Mouse (Mus musculus): ENCODE data around the gene Suv39h1. TPM values are rescaled to one million over a fixed set of nuclear protein-coding genes. Genes with fewer than 3 reads are reported as not detected.

The Suv39h1 gene
- polyA plus RNA-seq (2012; rRNA removed) (65.3 and 67.4 TPM in 2 replicates), polyA plus RNA-seq (2014; fragmentation: Nextera tagmentation; extraction: Ambion mirVana) (51.9 and 56.1 TPM in 2 replicates)

GRCm38 (mm10) chrX:8074430-8075014 lies at the start of gene Suv39h1:
Gene Suv39h1 (minus strand): TSS chrX:8074760.
- peak within 1 kb of the TSS; percentile 51 for H3K4me3 ChIP-seq (replicated peaks; ENCODE audit: low read length)
- TF ChIP-seq POLR2A (IDR thresholded peaks at IDR 0.05; ENCODE audit: borderline replicate concordance, extremely low read depth, insufficient read depth, insufficient read length): no peak
- no peaks in the 10 kb centered on the region for H3K27me3 ChIP-seq (ENCODE audit: control insufficient read depth, insufficient read depth, low read length)
- no peaks in the 10 kb centered on the region for H3K9me3 ChIP-seq (ENCODE audit: control insufficient read depth, low read length)
- 25% methylated on average over 42 of the region's 46 CpGs for WGBS
- peaks cover 8% of the 10 kb centered on the region for H3K36me3 ChIP-seq (ENCODE audit: control insufficient read depth, insufficient read depth, low read length)
- H3K4me2 ChIP-seq (replicated peaks; ENCODE audit: low read depth, low read length, severe bottlenecking): peak within 1 kb of the TSS; percentile 48
- H3K9ac ChIP-seq (ENCODE audit: low read depth, low read length, severe bottlenecking): peak within 1 kb of the TSS; percentile 67
- ATAC-seq (ENCODE audit: low FRiP score, low read depth) (peak; percentile 97), DNase-seq (ENCODE audit: low spot score) (peak; percentile 96)
- H3K4me1 ChIP-seq (ENCODE audit: control insufficient read depth, insufficient read depth, low read length): no peaks in the 10 kb centered on the region
- peak within 1 kb of the TSS; percentile 87 for H3K27ac ChIP-seq (replicated peaks; ENCODE audit: low read depth, low read length)

DNA sequence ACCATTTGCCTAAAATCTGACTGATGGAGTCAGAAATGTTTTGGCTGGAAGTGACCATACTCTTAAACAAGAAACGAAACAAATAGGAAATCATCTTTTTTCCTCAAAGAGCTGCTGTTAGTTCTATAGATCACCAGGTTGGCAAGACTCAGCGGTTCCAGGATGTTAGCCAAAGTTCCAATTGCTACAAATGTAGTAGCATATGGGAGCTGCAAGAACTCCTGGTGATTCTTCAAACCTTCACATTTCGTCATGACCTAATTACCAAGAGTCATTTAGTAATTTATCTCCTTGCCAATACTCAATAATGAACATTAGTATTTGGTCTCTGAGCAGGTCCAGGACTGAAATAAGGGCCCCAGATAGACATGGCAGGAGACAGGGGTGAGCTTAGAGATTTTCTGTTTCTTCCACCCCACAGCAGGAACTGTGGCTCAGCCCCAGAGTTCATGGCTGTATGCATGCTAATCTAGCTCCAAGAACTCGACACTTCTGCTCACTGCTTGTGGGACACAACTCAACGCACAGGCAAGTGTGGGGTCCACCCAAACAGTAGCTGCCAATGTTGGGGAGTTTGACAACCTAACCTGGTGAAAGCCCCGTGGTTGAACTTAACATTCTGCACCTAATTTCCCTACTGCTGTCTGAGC lies 49.4 kb upstream of the Suv39h1 start:
- H3K4me1 ChIP-seq (ENCODE audit: control insufficient read depth, insufficient read depth, low read length): no peaks in the 10 kb centered on the region
- no peak for ATAC-seq (ENCODE audit: low FRiP score, low read depth)
- no peak overlapping the region for H3K27ac ChIP-seq (replicated peaks; ENCODE audit: low read depth, low read length)
- no peaks in the 10 kb centered on the region for H3K27me3 ChIP-seq (ENCODE audit: control insufficient read depth, insufficient read depth, low read length)
- H3K9me3 ChIP-seq (ENCODE audit: control insufficient read depth, low read length): no peaks in the 10 kb centered on the region
- TF ChIP-seq POLR2A (IDR thresholded peaks at IDR 0.05; ENCODE audit: borderline replicate concordance, extremely low read depth, insufficient read depth, insufficient read length): no peak
- H3K36me3 ChIP-seq (ENCODE audit: control insufficient read depth, insufficient read depth, low read length): peaks cover 16% of the 10 kb centered on the region; the same call in 1 of the 2 replicates
- WGBS: 82% methylated on average over 6 of the region's 6 CpGs
- H3K4me3 ChIP-seq (replicated peaks; ENCODE audit: low read length): no peak overlapping the region
- no peak overlapping the region for H3K9ac ChIP-seq (ENCODE audit: low read depth, low read length, severe bottlenecking)
- DNase-seq (ENCODE audit: low spot score): no peak
- no peak overlapping the region for H3K4me2 ChIP-seq (replicated peaks; ENCODE audit: low read depth, low read length, severe bottlenecking)

- no peak overlapping the region for H3K4me2 ChIP-seq (replicated peaks; ENCODE audit: low read depth, low read length, severe bottlenecking)
- no peaks in the 10 kb centered on the region for H3K9me3 ChIP-seq (ENCODE audit: control insufficient read depth, low read length)
- H3K27me3 ChIP-seq (ENCODE audit: control insufficient read depth, insufficient read depth, low read length): no peaks in the 10 kb centered on the region
- DNase-seq (ENCODE audit: low spot score): no peak
- H3K36me3 ChIP-seq (ENCODE audit: control insufficient read depth, insufficient read depth, low read length): no peaks in the 10 kb centered on the region
- no peak for ATAC-seq (ENCODE audit: low FRiP score, low read depth)
- no peaks in the 10 kb centered on the region for H3K4me1 ChIP-seq (ENCODE audit: control insufficient read depth, insufficient read depth, low read length)
- H3K27ac ChIP-seq (replicated peaks; ENCODE audit: low read depth, low read length): no peak overlapping the region
- TF ChIP-seq POLR2A (IDR thresholded peaks at IDR 0.05; ENCODE audit: borderline replicate concordance, extremely low read depth, insufficient read depth, insufficient read length): no peak
- no peak overlapping the region for H3K9ac ChIP-seq (ENCODE audit: low read depth, low read length, severe bottlenecking)
- H3K4me3 ChIP-seq (replicated peaks; ENCODE audit: low read length): no peak overlapping the region
These were observed 42.7 kb upstream of the Suv39h1 start for GRCm38 (mm10) chrX:8117264-8117663.

DNA sequence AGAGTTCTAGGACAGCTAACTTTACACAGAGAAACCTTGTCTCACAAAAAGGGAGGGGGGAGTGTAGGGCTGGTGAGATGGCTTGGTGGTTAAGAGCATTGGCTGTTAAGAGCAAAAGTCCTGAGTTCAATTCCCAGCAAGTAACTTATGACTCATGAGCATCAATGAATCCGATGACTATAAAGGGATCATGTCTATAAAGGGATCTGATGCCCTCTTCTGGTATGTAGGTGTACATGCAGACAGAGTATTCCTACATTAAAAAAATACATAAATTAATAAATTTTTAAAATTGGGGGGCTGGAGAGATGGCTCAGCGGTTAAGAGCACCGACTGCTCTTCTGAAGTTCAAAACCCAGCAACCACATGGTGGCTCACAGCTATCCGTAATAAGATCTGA lies 40.7 kb upstream of the Suv39h1 start:
- ATAC-seq (ENCODE audit: low FRiP score, low read depth): no peak
- H3K4me3 ChIP-seq (replicated peaks; ENCODE audit: low read length): no peak overlapping the region
- no peaks in the 10 kb centered on the region for H3K4me1 ChIP-seq (ENCODE audit: control insufficient read depth, insufficient read depth, low read length)
- no peak for TF ChIP-seq POLR2A (IDR thresholded peaks at IDR 0.05; ENCODE audit: borderline replicate concordance, extremely low read depth, insufficient read depth, insufficient read length)
- no peaks in the 10 kb centered on the region for H3K9me3 ChIP-seq (ENCODE audit: control insufficient read depth, low read length)
- no peaks in the 10 kb centered on the region for H3K36me3 ChIP-seq (ENCODE audit: control insufficient read depth, insufficient read depth, low read length)
- H3K27ac ChIP-seq (replicated peaks; ENCODE audit: low read depth, low read length): no peak overlapping the region
- no peak overlapping the region for H3K4me2 ChIP-seq (replicated peaks; ENCODE audit: low read depth, low read length, severe bottlenecking)
- DNase-seq (ENCODE audit: low spot score): no peak
- H3K9ac ChIP-seq (ENCODE audit: low read depth, low read length, severe bottlenecking): no peak overlapping the region
- WGBS: 80% methylated on average over 4 of the region's 4 CpGs
- no peaks in the 10 kb centered on the region for H3K27me3 ChIP-seq (ENCODE audit: control insufficient read depth, insufficient read depth, low read length)

DNA sequence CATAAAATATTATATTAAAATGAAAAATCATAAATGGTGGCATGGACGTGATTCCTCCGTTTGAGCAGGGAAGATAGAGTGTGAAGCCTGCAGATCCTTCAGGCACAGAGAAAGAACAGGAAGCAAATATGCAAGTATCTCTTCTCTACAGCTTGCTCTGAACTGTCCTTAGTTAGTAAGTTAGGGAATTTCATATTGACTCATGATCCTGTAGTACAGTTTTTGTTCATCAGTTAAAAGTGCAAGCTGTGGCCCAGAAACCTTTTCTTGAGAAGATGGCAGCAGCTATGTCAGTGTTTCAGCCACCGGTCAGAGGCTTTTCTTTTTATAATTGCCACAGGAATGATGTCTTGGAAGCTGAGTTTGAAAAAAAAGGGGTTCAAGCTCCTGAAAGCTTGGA lies 30.5 kb upstream of the Suv39h1 start:
- H3K27ac ChIP-seq (replicated peaks; ENCODE audit: low read depth, low read length): no peak overlapping the region
- H3K9me3 ChIP-seq (ENCODE audit: control insufficient read depth, low read length): no peaks in the 10 kb centered on the region
- H3K36me3 ChIP-seq (ENCODE audit: control insufficient read depth, insufficient read depth, low read length): no peaks in the 10 kb centered on the region
- WGBS: 94% methylated on average over 3 of the region's 3 CpGs
- no peaks in the 10 kb centered on the region for H3K27me3 ChIP-seq (ENCODE audit: control insufficient read depth, insufficient read depth, low read length)
- DNase-seq (ENCODE audit: low spot score) (no peak), ATAC-seq (ENCODE audit: low FRiP score, low read depth) (no peak)
- TF ChIP-seq POLR2A (IDR thresholded peaks at IDR 0.05; ENCODE audit: borderline replicate concordance, extremely low read depth, insufficient read depth, insufficient read length): no peak
- H3K4me1 ChIP-seq (ENCODE audit: control insufficient read depth, insufficient read depth, low read length): no peaks in the 10 kb centered on the region
- no peak overlapping the region for H3K9ac ChIP-seq (ENCODE audit: low read depth, low read length, severe bottlenecking)
- no peak overlapping the region for H3K4me3 ChIP-seq (replicated peaks; ENCODE audit: low read length)
- H3K4me2 ChIP-seq (replicated peaks; ENCODE audit: low read depth, low read length, severe bottlenecking): no peak overlapping the region
